Mouse (Mus musculus): ENCODE data around the gene Saxo1. TPM values are rescaled to one million over a fixed set of nuclear protein-coding genes. Genes with fewer than 3 reads are reported as not detected.

Saxo1 gene
- total RNA-seq (2021) (not detected), polyA plus RNA-seq (2012; rRNA removed) (not detected in 2 replicates)
- long read RNA-seq = 0 reads

DNA sequence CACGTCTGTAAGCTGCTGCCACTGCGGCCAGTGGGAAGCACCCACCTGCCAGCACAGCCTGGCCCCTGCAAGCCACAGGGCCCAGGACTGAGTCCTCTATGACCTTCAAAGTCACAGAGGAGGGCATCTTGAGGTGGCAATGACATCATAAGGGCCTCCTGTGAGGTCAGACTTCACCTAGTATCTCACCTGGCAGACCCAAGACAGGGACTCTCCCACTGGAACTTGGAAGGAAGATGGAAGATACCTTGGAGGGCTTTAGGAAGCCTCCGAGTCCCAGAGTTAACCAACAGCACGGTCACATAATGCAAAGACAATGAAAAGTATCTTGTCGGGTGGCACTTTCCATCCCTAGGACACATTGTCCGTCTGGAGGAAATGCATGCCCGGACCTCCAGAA, at the start of gene Saxo1:
Gene Saxo1 (minus strand): TSS at position 101 of the 400 bp plus-strand sequence.
- DNase-seq = no peak

DNA sequence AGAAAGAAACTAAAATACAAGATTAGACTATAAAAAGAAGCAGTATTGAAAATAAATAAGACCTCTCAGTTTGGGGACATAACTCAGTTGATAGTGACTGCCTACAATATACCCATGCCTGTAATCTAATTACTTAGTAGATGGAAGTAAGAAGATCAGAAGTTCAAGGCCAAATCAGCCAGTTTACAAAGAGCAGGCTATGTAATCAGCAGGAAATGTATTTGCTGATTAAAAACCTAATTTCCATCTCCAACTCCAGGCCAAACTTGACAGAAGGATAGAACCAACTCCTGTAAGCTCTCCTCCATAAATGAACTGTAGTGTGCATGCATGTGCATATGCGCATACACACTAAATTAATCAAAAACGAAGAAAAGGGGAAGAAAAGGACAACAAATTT, 33.2 kb upstream of the Saxo1 start:
- no peak for DNase-seq

DNA sequence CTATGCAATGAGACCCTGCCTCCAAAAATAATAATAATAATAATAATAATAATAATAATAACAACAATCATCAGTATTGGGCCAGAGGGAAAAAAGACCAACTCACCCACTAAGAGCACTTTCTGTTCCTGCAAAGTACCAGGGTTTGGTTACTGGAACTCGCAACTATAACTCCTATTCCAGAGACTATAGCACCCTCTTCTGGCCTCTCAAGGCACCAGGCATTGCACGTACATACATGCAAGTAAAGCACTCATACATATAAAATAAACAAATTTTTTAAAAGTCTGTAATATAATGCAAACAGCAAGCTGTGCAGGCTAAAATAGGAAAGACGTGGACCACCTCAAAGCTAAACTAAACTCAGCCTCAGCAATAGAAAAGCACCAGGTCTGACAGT, 30.1 kb upstream of the Saxo1 start:
- no peak for DNase-seq

DNA sequence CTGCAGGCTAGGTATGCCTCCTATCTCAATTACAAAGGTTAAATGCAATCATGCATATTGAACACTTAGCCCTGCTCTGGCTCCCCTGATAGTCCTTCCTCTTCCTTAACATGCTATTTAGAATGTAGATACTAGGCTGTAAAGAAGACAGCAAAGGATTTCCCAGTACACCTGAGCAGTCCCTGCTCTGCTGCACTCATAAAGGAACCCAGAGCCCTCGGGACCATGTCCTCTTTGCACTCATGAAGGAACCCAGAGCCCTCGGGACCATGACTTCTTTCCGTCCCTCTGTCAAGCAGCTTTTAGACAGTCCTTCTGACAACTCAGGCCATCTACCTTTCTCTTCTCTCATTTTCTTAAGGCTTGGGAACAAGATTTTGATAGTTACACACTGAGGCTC, 22.5 kb upstream of the Saxo1 start:
- no peak for DNase-seq

DNA sequence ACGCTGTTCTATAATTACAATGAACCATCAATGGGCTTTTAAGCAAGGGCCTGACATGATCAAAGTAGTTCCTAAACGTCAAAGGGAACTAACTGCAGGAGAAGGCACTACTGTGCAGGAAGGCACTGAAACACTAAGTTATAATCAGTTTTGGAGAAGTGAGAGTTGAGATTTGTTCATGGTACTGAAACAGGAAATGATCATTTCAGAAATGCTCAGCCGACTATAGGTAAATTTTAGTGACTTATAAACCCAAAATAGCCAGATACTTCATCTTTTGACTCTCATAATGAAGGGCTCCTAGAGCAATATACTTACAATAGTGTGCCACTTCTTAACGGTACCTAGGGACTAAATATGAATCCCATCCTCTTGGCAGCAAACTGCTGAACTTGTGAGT, 21.9 kb upstream of the Saxo1 start:
- no peak for DNase-seq

GRCm38 (mm10) chr4:86576630-86577225, 18.6 kb upstream of the Saxo1 start:
- no peak for DNase-seq

DNA sequence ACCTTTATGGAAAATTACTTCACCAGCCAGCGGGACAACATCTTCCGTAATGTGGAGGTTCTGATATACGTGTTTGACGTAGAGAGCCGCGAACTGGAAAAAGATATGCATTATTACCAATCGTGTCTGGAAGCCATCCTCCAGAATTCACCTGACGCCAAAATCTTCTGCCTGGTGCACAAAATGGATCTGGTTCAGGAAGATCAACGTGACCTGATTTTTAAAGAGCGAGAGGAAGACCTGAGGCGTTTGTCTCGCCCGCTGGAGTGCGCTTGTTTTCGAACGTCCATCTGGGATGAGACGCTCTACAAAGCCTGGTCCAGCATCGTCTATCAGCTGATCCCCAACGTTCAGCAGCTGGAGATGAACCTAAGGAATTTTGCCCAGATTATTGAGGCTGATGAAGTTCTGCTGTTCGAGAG, 18.0 kb upstream of the Saxo1 start:
- no peak for DNase-seq

DNA sequence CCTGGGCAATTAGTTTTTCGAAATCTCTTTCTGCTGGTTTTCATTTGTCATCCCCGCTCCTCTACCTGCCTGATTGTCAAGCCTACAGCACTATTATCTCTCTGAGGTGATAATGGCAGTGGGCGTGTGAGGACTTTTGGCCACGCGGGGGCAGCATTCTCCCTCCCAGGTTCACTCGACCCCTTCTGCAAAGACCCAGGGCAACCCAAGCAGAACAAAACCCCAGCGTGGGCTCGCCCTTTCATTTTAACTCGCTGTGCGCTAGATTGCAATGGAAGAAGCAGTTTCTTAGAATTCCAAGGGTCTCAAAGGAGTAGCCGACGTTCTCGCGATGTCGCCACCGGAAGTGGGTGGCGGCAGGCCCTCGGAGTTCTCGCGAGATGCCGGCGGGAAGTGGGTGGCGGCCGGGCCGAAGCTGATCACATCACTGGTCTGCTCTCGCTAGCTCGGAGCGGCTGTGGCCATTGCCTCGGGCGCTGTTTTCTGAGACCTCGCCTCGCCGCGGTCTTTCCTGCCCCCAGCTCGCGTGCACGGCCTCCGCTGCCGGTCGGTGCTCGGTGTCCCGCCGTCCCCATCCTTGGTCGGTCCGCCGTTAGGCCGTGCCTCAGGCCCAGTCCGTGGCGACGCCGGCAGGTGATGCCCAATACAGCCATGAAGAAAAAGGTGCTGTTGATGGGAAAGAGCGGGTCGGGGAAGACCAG, 17.3 kb upstream of the Saxo1 start, which contains the start of gene Rraga:
Gene Rraga (plus strand): TSS at position 386 of the 701 bp plus-strand sequence.
- DNase-seq = peak; percentile 96

- no peak for DNase-seq
Measured at GRCm38 (mm10) chr4:86574939-86575282, 16.8 kb upstream of the Saxo1 start.

GRCm38 (mm10) chr4:86561061-86561460, 2.9 kb upstream of the Saxo1 start:
- no peak for DNase-seq

GRCm38 (mm10) chr4:86559006-86559405, 878 bp upstream of the Saxo1 start:
- DNase-seq = no peak

- DNase-seq = no peak
Measured at GRCm38 (mm10) chr4:86557371-86557770, 757 bp downstream of the Saxo1 start.

- no peak for DNase-seq
Measured at GRCm38 (mm10) chr4:86555035-86555707, 3.0 kb downstream of the Saxo1 start.

GRCm38 (mm10) chr4:86548332-86548731, 9.8 kb downstream of the Saxo1 start:
- DNase-seq = no peak

GRCm38 (mm10) chr4:86545615-86546014, 12.5 kb downstream of the Saxo1 start:
- no peak for DNase-seq

GRCm38 (mm10) chr4:86543999-86544398, 14.1 kb downstream of the Saxo1 start:
- DNase-seq = no peak

DNA sequence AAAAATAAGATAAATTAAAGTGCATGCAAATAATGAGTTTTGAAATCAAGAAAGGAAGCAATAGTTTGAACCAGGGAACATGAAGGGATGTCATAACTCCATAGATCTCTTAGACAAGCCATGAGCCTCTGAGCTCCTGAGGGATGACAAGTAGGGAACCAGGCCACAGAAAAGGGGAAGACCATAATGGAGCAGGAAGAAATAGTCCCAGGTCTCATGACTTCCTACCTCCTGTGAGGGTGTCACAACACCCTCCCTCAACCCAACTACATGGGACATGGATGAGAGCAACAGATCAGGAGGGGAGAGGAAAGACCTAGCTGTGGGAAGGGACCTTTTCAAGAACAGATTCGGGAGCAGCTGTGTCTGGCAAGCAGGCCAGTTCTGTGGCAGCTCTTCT, 16.6 kb downstream of the Saxo1 start:
- no peak for DNase-seq

DNA sequence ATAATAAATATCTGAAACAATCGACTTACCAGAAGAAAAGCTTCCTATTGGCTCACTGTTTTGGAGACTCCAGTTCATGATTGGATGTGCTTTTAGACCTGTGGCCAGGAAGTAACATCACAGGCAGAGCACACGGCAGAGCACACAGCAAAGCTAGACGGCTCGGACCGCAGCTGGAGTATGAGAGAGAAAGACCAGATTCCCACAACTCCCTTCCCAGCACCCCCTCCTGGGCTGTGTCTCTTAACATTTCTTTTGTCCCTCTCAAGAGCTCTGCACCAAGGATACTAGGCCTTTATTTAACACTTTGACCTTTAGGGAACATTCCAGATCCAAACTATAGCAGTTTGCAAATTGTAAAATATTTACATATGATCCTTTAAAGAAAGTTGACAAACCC, 19.2 kb downstream of the Saxo1 start:
- no peak for DNase-seq

- DNase-seq = no peak
Measured at GRCm38 (mm10) chr4:86537972-86538371, 20.2 kb downstream of the Saxo1 start.

- DNase-seq = no peak
Measured at GRCm38 (mm10) chr4:86534091-86534481, 24.0 kb downstream of the Saxo1 start.

GRCm38 (mm10) chr4:86533406-86534090, 24.6 kb downstream of the Saxo1 start:
- no peak for DNase-seq

DNA sequence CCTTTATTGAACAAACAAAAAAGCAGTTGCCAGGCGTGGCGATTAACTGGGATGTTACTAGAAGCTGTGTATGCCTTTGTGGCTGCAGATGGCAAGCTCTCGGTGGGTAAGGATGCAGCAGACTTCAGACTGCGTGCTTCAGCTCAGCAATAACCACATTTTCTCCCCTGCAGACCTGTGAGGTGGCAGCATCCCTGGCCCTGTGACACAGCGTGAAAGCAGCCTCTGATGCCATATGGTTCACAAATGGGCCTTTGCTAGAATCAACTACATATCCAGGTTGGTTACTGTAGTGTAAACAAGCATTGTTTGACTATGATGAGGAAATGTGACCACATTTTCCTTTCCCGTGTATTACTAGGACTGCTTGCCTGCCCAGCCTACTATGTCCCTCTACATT, 29.0 kb downstream of the Saxo1 start:
- DNase-seq = no peak
